Comparison of ENCODE assay signal across 8 mouse cellular contexts in the genomic region with DNA sequence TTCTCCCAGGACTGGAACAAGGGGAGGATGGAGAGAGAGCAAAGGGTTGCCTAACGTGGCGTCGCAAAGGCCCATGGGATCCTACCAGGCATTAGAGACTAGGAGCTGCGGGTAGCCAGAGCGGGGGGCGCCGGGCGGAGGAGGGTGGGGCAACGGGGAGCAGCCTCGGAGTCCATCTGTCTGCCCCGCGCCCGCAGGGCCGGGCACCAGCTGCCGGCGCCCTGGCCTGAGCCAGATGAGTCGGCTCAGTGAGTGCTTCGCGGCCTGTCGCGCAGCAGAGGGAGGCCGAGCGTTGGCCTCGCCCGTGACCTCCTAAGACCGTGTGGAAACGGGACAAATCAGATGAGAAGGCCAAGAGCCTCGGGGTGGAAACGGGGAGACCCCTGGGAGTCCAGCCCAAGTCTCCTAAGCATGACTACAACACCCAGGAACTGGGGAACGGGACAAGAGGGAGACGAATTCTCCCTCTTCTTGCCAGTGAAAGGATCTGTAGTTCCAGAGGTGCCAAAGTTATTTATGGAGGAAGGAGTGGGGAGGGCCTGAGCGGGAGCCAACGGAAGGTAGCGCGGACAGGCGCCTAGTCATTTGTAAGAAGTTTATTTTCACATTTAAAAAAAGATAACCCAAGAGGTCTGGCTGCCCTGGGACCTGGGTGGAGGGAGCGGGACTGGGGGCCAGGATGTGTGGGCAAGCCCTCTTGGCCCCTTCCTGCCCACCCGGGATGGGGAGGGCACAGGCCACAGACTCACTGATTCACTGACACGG. TPM values are rescaled to one million over a fixed set of nuclear protein-coding genes. Genes with fewer than 3 reads are reported as not detected.
A peak's percentile ranks its signal among the peaks of the same experiment; 100 is the strongest.
DNase-seq lines count a peak whose midpoint lies in the region; ATAC-seq lines count a peak whose summit lies in the region.

No protein-coding gene starts in this region.

- ATAC-seq in kidney, embryonic 16.5 days (ENCODE audit: low FRiP score, low TSS enrichment): 0 out of 2 replicates have a peak, but pooled peaks have one; percentile 39
- no peak for ATAC-seq in frontal cortex, adult (ENCODE audit: low TSS enrichment)

- no peak overlapping the region for H3K9ac ChIP-seq in kidney, embryonic 16.5 days (replicated peaks; ENCODE audit: low read length)

- peaks cover 6% of the 10 kb centered on the region; the same call in 1 of the 2 replicates for H3K36me3 ChIP-seq in kidney, embryonic 16.5 days (ENCODE audit: insufficient read depth, low read length)

- H3K9me3 ChIP-seq in kidney, embryonic 16.5 days (ENCODE audit: low read length): no peaks in the 10 kb centered on the region

- no peak overlapping the region for H3K27ac ChIP-seq in kidney, embryonic 16.5 days (ENCODE audit: low read length)

- peaks cover 74% of the 10 kb centered on the region for H3K27me3 ChIP-seq in kidney, embryonic 16.5 days (ENCODE audit: insufficient read depth, low read length)

- peaks cover 19% of the 10 kb centered on the region for H3K4me1 ChIP-seq in kidney, embryonic 16.5 days (ENCODE audit: insufficient read depth, low read length)

- peak; percentile 13 for DNase-seq in thymus, postnatal 4 days
- no peak for DNase-seq in thymus, postnatal 36 days
- peak; percentile 6 for DNase-seq in forelimb bud, embryonic 11.5 days (ENCODE audit: low read depth, low spot score)
- DNase-seq in neural tube, embryonic 10.5 days (ENCODE audit: extremely low spot score, low spot score): peak; percentile 75
- no peak for DNase-seq in right cerebral cortex, postnatal 36 days (ENCODE audit: low spot score in 2 of 2)
- DNase-seq in spleen, adult 12 weeks (ENCODE audit: low spot score): no peak

- WGBS in kidney, embryonic 16.5 days: under 1% methylated on average over 39 of the region's 39 CpGs

- H3K4me2 ChIP-seq in kidney, embryonic 16.5 days (replicated peaks; ENCODE audit: low read depth, low read length): peak overlapping the region; percentile 50

- peak overlapping the region; percentile 32 for H3K4me3 ChIP-seq in kidney, embryonic 16.5 days (ENCODE audit: low read length)

RNA-seq across cellular contexts. Expression of gene Barhl1, which starts 7.9 kb away (rescaled TPM):
- not detected in 2 replicates for polyA plus RNA-seq in kidney, embryonic 16.5 days (2015; fragmentation: Nextera tagmentation; extraction: Ambion mirVana)

Comparison
In these comparisons a context has a peak if more than half of its experiments do, and no peak if none do; other contexts are left out.
1. DNase-seq: peak in thymus, postnatal 4 days (single experiment), forelimb bud, embryonic 11.5 days (single experiment) and neural tube, embryonic 10.5 days (single experiment); none in thymus, postnatal 36 days (0 of 2), right cerebral cortex, postnatal 36 days (0 of 2) and spleen, adult 12 weeks (single experiment).